Mouse (Mus musculus) heart, adult 2 months (tissue): Measurements from ENCODE around the gene Mthfs.
"Not testable (repeated sequence)": the region's sequence is repeated elsewhere in the genome, so short reads cannot be mapped to it uniquely, and the experiment has no call there.

Experiments
- CTCF ChIP-seq: fragments of 200-600 bp; IDR thresholded peaks from 2 replicates; pipeline ENCODE4 v1.8.1; 2022; ENCODE audit warnings: antibody characterized with exemption, mild to moderate bottlenecking, moderate library complexity
- EP300 ChIP-seq: fragments of 200-500 bp; IDR thresholded peaks from 2 replicates; pipeline ENCODE4 v1.6.1; 2011; ENCODE audit warnings: low read depth, low read length, control low read depth; ENCODE audit not compliant: insufficient read depth
- POLR2A ChIP-seq: fragments of 200-500 bp; IDR thresholded peaks from 2 replicates; pipeline ENCODE4 v1.6.1; 2011; ENCODE audit warnings: mild to moderate bottlenecking, low read depth, low read length, control low read depth; ENCODE audit not compliant: insufficient read depth

GRCm38 (mm10) chr9:89240516-89241019 is 30.1 kb downstream of the Mthfs start:
- TF ChIP-seq CTCF, POLR2A, EP300: not testable (repeated sequence)
